Mouse (Mus musculus) monocyte, adult 2 months (primary cell): Measurements from ENCODE around the gene Pithd1.
A peak's percentile ranks its signal among the peaks of the same experiment; 100 is the strongest.
"Not testable (repeated sequence)": the region's sequence is repeated elsewhere in the genome, so short reads cannot be mapped to it uniquely, and the experiment has no call there.

Experiments used
- DNase-seq, 2 experiments: peaks; one replicate each; pipeline ENCODE4 v3.0.0; 2022; ENCODE audit warnings: low spot score in 2 of 2, low read depth in 1 of 2

Gene Pithd1

DNA sequence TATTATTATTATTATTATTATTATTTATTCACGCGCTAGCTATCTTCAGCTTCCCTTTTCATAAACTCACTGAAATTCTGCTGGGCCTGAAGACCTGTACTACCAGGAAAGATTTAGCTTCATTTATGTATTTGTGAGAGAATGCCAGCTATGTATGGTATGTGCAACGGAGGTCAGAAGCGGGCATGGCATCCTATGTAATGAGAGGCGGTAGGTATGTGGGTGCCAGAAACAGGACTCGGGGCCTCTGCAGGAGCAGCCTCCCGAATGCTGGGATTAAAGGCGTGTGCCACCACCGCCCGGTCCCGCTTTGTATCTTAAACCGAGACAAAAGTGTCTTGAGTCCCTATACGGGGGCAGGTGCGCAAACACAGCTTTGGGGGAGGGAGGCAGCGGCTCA lies 24.1 kb downstream of the Pithd1 start:
- DNase-seq = no peak

DNA sequence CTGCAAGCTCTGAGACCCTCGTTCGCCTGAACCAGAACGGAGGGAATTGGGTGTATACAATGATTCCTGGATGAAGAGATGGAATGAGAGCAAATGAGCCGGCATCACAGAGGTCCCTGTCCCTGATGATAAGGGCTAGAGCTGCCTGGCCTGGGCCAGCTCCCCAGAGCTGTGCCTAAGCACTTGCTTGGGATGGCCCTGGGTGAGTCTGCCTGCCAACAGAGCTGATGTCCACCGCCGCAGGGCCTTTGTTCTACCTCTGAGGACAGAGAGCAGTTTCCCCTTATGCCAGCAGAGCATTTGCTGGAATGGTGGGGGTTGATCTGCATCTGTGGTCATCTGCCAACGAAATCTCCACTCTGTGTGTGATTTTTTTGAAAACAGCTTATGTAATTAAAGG lies 24.9 kb downstream of the Pithd1 start:
- DNase-seq = no peak

DNA sequence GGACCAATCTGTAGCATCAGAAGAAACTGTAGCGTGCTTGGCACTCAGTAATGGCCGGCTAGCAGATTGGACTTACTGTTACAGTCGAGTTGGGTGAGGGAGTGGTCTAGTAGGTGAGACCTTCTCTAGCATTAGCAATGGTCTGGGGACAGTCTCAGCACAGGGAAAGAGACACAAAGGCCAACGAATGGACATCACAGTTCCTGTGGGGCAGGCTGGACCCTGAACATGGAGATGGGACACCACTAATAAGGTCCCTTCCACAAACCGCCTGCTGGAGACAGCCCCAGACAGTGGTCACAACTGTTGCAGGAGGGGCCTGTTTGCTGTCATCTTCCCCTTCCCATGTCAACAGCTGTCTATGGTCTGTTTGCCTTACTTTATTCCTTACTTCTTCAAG lies 25.4 kb downstream of the Pithd1 start:
- no peak for DNase-seq

DNA sequence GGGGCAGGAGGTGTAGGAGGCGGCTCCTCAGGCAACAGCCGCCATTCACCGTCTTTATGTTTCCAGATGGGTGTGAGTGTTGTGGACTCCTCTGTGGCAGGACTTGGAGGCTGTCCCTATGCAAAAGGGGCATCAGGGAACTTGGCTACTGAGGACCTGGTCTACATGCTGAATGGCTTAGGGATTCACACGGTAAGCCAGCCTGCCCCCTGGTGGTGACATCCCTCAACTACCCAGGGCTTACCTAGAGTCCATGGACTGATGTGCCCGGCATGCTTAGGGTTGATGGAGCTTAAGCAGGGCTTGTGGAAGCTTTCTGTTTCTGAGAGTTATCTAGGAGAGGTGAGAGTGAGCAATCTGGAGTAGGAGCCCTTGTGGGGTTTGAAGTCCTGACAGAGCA lies 26.3 kb downstream of the Pithd1 start:
- DNase-seq = peak; percentile 58 to 67

- DNase-seq = no peak
Observed at GRCm38 (mm10) chr4:135958354-135958753, 28.7 kb downstream of the Pithd1 start.

GRCm38 (mm10) chr4:135955886-135956285 lies 31.2 kb downstream of the Pithd1 start:
- no peak for DNase-seq

DNA sequence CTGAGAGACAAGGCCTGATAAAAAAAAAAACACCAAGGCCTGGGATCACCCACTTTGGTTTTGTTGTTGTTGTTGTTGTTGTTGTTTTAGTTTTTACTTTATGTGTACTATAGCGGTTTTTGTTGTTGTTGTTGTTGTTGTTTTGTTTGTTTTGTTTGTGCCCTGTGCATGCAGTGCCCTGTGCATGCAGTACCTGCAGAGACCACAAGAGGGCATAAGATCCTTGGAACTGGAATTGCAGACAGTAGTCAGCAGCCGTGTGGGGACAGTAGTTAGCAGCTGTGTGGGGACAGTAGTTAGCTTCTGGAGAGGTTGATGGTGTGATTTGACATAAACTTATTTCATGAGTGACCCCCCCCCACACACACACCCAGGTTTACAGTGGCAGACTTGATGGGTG lies 32.8 kb downstream of the Pithd1 start:
- DNase-seq = peak in 1 of 2 experiments; percentile 64

- no peak for DNase-seq
Observed at GRCm38 (mm10) chr4:135953179-135953578, 33.9 kb downstream of the Pithd1 start.

DNA sequence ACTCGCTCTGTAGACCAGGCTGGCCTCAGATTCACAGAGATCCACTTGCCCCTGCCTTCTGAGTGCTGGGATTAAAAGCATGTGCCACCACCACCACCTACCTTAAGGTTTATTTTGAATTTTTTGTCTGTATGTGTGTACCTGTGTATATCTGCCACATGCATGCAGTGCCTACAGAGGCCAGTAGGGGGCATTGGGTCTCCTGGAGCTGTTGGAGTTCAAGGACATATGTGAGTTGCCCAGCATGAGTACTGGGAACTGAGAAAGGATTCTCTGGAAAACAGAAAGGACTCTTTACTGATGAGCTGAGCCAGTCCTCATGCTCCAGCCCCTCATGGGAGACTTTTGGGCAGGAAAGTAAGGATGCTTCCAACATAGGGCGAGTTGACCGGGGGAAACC lies 35.6 kb downstream of the Pithd1 start:
- DNase-seq = no peak

- DNase-seq = no peak
Observed at GRCm38 (mm10) chr4:135950365-135950764, 36.7 kb downstream of the Pithd1 start.

GRCm38 (mm10) chr4:135949911-135950310 lies 37.2 kb downstream of the Pithd1 start:
- no peak for DNase-seq

- DNase-seq = no peak
Observed at GRCm38 (mm10) chr4:135949475-135949874, 37.6 kb downstream of the Pithd1 start.

DNA sequence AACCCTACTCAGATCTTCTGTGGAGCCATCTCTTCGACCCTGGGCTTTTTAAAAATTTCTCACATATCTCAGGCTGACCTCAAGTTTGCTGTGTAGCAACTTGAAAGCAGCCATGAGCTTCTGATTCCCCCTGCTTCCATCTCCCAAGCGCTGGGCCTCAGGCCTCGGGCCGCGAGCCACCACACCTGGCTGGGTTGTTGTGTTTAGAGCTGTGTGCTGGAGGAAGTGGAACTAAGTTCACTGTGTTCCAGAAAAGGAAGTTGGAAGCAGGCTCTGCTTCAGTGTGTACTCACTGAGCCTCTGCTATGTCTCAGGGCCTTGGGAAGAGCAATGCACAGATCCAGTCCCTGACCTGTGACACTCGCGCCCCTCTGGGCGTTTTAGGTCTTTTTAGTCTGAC lies 38.9 kb downstream of the Pithd1 start:
- DNase-seq = no peak

GRCm38 (mm10) chr4:135946659-135947301 lies 40.3 kb downstream of the Pithd1 start:
- DNase-seq = no peak

- peak; percentile 90 to 95 for DNase-seq
Observed at GRCm38 (mm10) chr4:135946278-135946658, 40.8 kb downstream of the Pithd1 start, which contains the start of gene Hmgcl. Gene Hmgcl (plus strand): TSS chr4:135946448.

- DNase-seq = peak in 1 of 2 experiments; percentile 38
Observed at GRCm38 (mm10) chr4:135945706-135946105, 41.4 kb downstream of the Pithd1 start.

GRCm38 (mm10) chr4:135943389-135943788 lies 43.7 kb downstream of the Pithd1 start:
- no peak for DNase-seq

- no peak for DNase-seq
Observed at GRCm38 (mm10) chr4:135942193-135942592, 44.9 kb downstream of the Pithd1 start.

DNA sequence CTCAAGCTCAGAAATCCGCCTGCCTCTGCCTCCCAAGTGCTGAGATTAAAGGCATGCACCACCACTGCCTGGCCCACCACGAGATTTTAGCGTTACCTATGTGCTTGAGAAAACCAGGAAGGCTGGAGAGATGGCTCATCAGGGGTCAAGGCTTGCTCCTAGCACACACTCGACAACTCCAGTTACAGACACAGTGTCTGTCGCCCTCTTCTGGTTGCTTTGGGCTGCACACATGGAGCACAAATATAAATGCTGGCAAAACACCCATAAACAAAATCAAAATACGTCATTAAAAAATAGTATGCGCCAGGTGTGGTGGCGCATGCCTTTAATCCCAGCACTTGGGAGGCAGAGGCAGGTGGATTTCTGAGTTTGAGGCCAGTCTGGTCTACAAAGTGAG lies 46.0 kb downstream of the Pithd1 start:
- not testable (repeated sequence) for DNase-seq

GRCm38 (mm10) chr4:135938858-135939257 lies 48.2 kb downstream of the Pithd1 start:
- DNase-seq = no peak

DNA sequence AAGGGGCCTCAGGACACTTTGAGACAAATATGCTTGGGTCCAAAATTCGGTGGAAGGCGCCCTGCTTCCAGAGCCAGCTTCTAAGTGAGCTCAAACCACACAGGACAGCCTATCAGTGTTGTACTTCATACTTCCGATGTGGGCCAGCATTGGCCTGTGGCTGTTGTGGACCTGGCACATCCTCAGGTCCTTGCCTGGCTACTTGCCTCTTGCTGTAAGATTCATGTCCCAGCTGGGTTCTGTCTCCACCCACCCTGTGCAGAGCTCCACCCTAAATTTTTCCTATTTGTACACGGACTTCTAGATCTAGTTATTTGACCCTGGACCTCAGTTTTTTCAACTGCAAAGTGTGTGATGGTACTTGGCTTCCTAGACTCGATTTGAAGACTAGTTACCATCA lies 51.6 kb downstream of the Pithd1 start:
- DNase-seq = no peak

GRCm38 (mm10) chr4:135934708-135935500 lies 52.2 kb downstream of the Pithd1 start:
- no peak for DNase-seq

DNA sequence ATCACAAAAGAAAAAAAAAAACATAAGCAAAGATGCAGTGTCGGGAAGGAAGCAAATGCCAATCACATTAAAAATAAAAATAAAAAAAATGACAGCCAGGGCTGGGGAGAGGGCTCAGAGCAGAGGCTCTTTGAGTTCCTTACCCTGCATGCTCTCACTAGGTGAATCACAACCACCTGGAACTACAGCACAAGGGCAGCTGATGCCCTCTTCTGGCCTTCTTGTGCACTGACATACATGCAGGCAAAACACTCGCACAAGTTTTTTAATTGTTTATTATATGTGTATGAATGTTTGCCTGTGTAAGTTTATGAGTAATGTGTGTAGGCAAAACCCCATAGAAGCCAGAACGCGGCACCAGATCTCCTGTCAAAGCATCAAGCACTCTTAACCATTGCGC lies 55.2 kb downstream of the Pithd1 start:
- DNase-seq = no peak
